Mouse (Mus musculus) spleen, adult 2 months (tissue): ENCODE data around the gene Gm12184.

Source experiments
- CTCF ChIP-seq: fragments of 200-500 bp; IDR thresholded peaks from 2 replicates; pipeline ENCODE4 v1.5.1; 2011; ENCODE audit warnings: mild to moderate bottlenecking, inconsistent platforms; ENCODE audit not compliant: insufficient read depth, insufficient read length, insufficient replicate concordance; ENCODE audit errors: extremely low read depth
- POLR2A ChIP-seq: fragments of 200-500 bp; IDR thresholded peaks from 2 replicates; pipeline ENCODE4 v1.6.1; 2011; ENCODE audit warnings: low read depth, low read length, inconsistent platforms

DNA sequence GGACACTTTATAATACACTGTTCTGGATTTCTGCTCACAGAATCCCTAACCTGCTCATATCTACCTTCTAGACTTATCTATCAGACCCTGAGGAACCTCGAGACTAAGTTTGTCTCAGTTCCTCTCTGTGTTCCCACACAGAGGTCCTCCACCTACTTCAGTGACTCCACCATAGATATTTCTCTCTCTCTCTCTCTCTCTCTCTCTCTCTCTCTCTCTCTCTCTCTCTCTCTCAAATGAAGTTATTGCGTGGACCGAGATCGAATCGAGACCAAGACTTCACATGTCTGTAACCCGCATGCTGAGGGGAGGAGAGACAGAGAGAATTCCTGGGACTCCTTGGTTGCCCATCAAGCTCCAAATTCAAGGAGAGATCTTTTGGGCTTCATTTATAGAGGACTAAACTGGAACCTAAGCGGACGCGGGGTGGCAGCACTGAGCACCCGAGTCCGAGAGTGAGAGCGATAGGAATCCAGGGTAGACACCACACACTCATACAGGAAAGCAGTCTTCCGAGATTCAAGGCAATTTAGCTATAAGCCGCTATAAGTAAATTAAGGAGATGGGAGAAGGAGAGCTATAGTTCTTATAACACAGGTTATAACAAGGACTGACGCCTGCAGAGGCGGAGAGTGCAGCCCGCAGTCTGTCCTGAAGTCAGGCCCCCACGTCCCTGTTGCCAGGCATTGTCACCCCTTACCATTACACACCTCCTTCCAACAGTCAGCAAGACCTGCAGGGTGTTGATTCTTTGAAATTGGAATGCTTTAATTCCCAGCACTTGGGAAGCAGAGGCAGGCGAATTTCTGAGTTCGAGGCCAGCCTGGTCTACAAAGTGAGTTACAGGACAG is 36.3 kb downstream of the Gm12184 start:
- TF ChIP-seq CTCF (peak; percentile 87; the same call in 1 of the 2 replicates), POLR2A (no peak)
